Mouse (Mus musculus) inflammation-experienced regulatory T-cells, adult 16 weeks (primary cell): ENCODE results near the gene Cadps. TPM values are rescaled to one million over a fixed set of nuclear protein-coding genes. Genes with fewer than 3 reads are reported as not detected.

Experiments
- polyA plus RNA-seq: library from polyadenylated mRNA; unstranded; fragments of 100-300 nt; shearing (Covaris generic); gene quantifications from one replicate; pipeline ENCODE4 v1.2.1, GENCODE M21; 2017

Cadps gene
- not detected for polyA plus RNA-seq

DNA sequence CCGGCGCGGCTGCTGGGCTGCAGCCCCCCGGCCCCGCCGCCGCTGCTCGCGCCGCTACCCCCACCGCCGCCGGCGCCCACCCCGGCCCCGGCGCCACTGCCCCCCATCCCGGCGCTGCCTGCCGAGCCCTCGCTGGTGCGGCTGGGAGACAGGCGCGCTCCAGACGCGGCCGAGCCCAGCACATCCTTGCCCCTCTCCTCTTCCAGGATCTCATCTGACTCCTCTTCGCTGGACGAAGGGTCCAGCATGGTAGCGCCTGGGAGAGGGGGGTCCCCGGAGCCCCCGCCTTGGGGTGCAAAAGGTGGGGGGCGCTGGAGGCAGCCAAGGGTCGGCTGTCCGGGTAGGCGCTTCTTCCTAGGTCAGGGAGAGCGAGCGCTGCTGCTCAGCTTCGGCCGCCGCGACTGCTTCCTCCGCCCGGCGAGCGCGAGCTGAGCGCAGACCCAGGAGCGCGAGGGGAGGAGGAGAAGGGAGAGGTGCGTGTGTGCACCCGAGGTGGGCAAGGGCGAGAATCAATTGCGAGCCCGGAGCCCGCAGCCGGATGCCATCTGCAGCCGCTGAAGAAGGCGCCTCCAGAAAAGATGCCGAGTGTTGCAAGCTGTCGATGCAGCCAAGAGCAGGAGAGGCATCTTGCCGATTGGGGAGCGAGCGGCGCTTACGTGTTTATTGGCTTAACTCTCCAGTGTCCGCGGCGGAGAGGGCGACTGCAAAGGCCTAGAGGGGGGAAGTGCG, at the start of gene Cadps:
Gene Cadps (minus strand): TSS at position 589 of the 729 bp plus-strand sequence.

DNA sequence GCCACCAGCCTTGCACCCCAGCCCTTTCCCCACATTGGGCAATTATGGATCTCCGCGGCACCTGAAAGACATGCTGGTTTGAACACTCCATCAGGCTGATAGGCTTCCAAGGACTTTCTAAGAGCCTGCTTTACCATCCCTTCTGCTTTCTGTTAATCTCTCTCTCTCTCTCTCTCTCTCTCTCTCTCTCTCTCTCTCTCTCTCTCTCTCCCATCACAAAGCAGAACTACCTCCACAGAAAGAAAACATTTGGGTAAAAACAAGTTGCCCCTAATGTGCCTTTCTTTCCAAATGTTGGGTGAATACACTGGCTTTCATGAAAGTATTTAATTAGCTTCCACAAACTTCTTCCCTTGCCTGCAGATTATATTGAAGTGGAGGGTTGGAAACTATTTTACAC, 474.8 kb downstream of the Cadps start, which contains the start of gene Fezf2:
Gene Fezf2 (minus strand): TSS at position 101 of the 400 bp plus-strand sequence.

